Mouse (Mus musculus) adrenal gland, postnatal 14 days (tissue): ENCODE results near the gene Olfr981. TPM values are rescaled to one million over a fixed set of nuclear protein-coding genes. Genes with fewer than 3 reads are reported as not detected.
"Not testable (repeated sequence)": the region's sequence is repeated elsewhere in the genome, so short reads cannot be mapped to it uniquely, and the experiment has no call there.

Source experiments
- DNase-seq: peaks from one replicate; pipeline ENCODE4 v3.0.0; 2021; ENCODE audit warnings: mixed read lengths
- long read RNA-seq, 2 experiments: library from polyadenylated mRNA; stranded (forward); transcript quantifications; one replicate each; pipeline ENCODE4 v2.0.0; 2021
- total RNA-seq: library from RNA; stranded (reverse); gene quantifications from 2 replicates; pipeline ENCODE4 v1.2.3, GENCODE M21; 2021

Gene Olfr981
- not detected in 2 replicates for total RNA-seq
- long read RNA-seq, experiment 1: 0 reads
- long read RNA-seq, experiment 2: 0 reads

- DNase-seq: no peak
These were observed at the start of gene Olfr981 for GRCm38 (mm10) chr9:40021164-40021563. Gene Olfr981, plus strand, starts transcription at chr9:40021464.

GRCm38 (mm10) chr9:39976581-39977145 lies 44.6 kb upstream of the Olfr981 start:
- DNase-seq: not testable (repeated sequence)

- no peak for DNase-seq
These were observed 29.5 kb upstream of the Olfr981 start, which contains the start of gene Olfr978 for GRCm38 (mm10) chr9:39991813-39992212. Gene Olfr978, plus strand, starts transcription at chr9:39992113.

- no peak for DNase-seq
These were observed 17.9 kb upstream of the Olfr981 start, which contains the start of gene Olfr979 for GRCm38 (mm10) chr9:40003365-40003764. Gene Olfr979, minus strand, starts transcription at chr9:40003465.

GRCm38 (mm10) chr9:40009482-40009881 lies 11.8 kb upstream of the Olfr981 start, which contains the start of gene Olfr980:
Gene Olfr980, minus strand, starts transcription at chr9:40009582.
- no peak for DNase-seq

- DNase-seq: no peak
These were observed 28.9 kb downstream of the Olfr981 start for GRCm38 (mm10) chr9:40050138-40050537.

- no peak for DNase-seq
These were observed 52.3 kb downstream of the Olfr981 start, which contains the start of gene Olfr982 for GRCm38 (mm10) chr9:40073529-40073928. Gene Olfr982, plus strand, starts transcription at chr9:40073829.

Other genes starting within 250 kb of the Olfr981 start
- not detected in 2 replicates for gene Olfr968, start 238.2 kb upstream of the Olfr981 start, total RNA-seq
- not detected in 2 replicates for gene Olfr969, start 230.5 kb upstream of the Olfr981 start, total RNA-seq
- not detected in 2 replicates for gene Olfr970, start 212.6 kb upstream of the Olfr981 start, total RNA-seq
- gene Olfr971, start 184.6 kb upstream of the Olfr981 start, total RNA-seq: not detected in 2 replicates
- gene Olfr972, start 155.0 kb upstream of the Olfr981 start, total RNA-seq: not detected in 2 replicates
- gene Olfr229, start 114.1 kb upstream of the Olfr981 start, total RNA-seq: not detected in 2 replicates
- gene Olfr974, start 84.0 kb upstream of the Olfr981 start, total RNA-seq: not detected in 2 replicates
- gene Olfr975, start 69.4 kb upstream of the Olfr981 start, total RNA-seq: not detected in 2 replicates
- not detected in 2 replicates for gene Olfr976, start 60.3 kb upstream of the Olfr981 start, total RNA-seq
- gene Olfr978, start 29.4 kb upstream of the Olfr981 start, total RNA-seq: not detected in 2 replicates
- not detected in 2 replicates for gene Olfr979, start 18.0 kb upstream of the Olfr981 start, total RNA-seq
- not detected in 2 replicates for gene Olfr980, start 11.9 kb upstream of the Olfr981 start, total RNA-seq
- gene Olfr982, start 52.4 kb downstream of the Olfr981 start, total RNA-seq: not detected in 2 replicates
- not detected in 2 replicates for gene Olfr983, start 72.1 kb downstream of the Olfr981 start, total RNA-seq
- not detected in 2 replicates for gene Olfr984, start 92.7 kb downstream of the Olfr981 start, total RNA-seq
- gene Olfr985, start 108.7 kb downstream of the Olfr981 start, total RNA-seq: not detected in 2 replicates
- gene Tmem225, start 126.7 kb downstream of the Olfr981 start, total RNA-seq: not detected in 2 replicates
- gene Olfr986, start 159.5 kb downstream of the Olfr981 start, total RNA-seq: not detected in 2 replicates
- 3.9 and 5.0 TPM in 2 replicates for gene Zfp202, start 170.9 kb downstream of the Olfr981 start, total RNA-seq
- gene Scn3b, start 247.8 kb downstream of the Olfr981 start, total RNA-seq: 3.2 and 5.4 TPM in 2 replicates